Mouse (Mus musculus) midbrain, embryonic 15.5 days (tissue): ENCODE measurements at regions not wholly inside any gene's neighbourhood (a gene's known extent, or its start where the extent isn't known, plus 50 kb on each side); places are given as distances from the start of the nearest gene placed in this dataset.

Experiments used
- ATAC-seq: fragments of 200-750 bp; cut with Nextera tagmentation; replicated peaks from 2 replicates; pipeline ENCODE4 v1.8.0; 2017; ENCODE audit warnings: moderate TSS enrichment
- H3K27ac ChIP-seq: fragments of 300-500 bp; sonication (generic); 2 replicates; pipeline ENCODE4 v1.5.1; 2015; ENCODE audit warnings: mild to moderate bottlenecking, inconsistent platforms
- H3K27me3 ChIP-seq: fragments of 300-500 bp; sonication (generic); replicated peaks from 2 replicates; pipeline ENCODE4 v1.6.1; 2015; ENCODE audit warnings: inconsistent platforms
- H3K36me3 ChIP-seq: fragments of 300-500 bp; sonication (generic); replicated peaks from 2 replicates; pipeline ENCODE4 v1.6.1; 2015; ENCODE audit warnings: inconsistent platforms
- H3K4me1 ChIP-seq: fragments of 300-500 bp; sonication (generic); 2 replicates; pipeline ENCODE4 v1.6.1; 2015; ENCODE audit warnings: inconsistent platforms
- H3K4me2 ChIP-seq: fragments of 300-500 bp; sonication (generic); 2 replicates; pipeline ENCODE4 v1.6.1; 2015; ENCODE audit warnings: inconsistent platforms, mild to moderate bottlenecking, moderate library complexity
- H3K4me3 ChIP-seq: fragments of 300-500 bp; sonication (generic); 2 replicates; pipeline ENCODE4 v1.5.1; 2015; ENCODE audit warnings: mild to moderate bottlenecking, inconsistent platforms
- H3K9ac ChIP-seq: fragments of 300-500 bp; sonication (generic); 2 replicates; pipeline ENCODE4 v1.6.1; 2015; ENCODE audit warnings: mild to moderate bottlenecking, inconsistent platforms
- H3K9me3 ChIP-seq: fragments of 300-500 bp; sonication (generic); 2 replicates; pipeline ENCODE4 v1.6.1; 2016; ENCODE audit warnings: inconsistent platforms
- WGBS: fragments of 180-500 bp; shearing (Covaris S2); methylation state at CpG from one replicate; pipeline ENCODE4 v1.1.7; 2015; ENCODE audit warnings: mixed read lengths; 5-methylcytosine and 5-hydroxymethylcytosine counted together

DNA sequence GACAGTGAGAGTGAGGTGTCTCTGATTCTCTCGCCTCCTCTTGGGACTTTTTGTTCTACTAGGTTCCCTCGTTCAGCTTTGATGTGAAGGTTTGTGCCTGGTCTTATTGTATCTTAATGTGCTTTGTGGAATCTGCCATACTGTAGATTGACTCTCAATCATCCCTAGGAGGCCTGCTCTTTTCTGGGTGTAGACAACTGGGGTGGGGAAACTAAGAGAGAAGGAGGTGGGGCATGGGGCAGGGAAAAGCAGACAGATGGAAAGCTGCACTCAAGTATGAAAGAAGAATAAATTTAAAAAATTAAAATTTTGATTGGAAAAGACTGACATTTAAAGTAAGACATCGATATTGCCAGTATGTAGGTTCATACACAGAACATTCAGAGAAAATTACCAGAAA, 172.0 kb upstream of the Ctso start:
- Histone ChIP-seq H3K4me3 (no peak overlapping the region), H3K27me3 (no peaks in the 10 kb centered on the region), H3K4me1 (no peaks in the 10 kb centered on the region), H3K27ac (no peak overlapping the region), H3K36me3 (no peaks in the 10 kb centered on the region), H3K9ac (no peak overlapping the region), H3K9me3 (no peaks in the 10 kb centered on the region), H3K4me2 (no peak overlapping the region)
- no peak for ATAC-seq
- 82% methylated on average over 3 of the region's 3 CpGs for WGBS

DNA sequence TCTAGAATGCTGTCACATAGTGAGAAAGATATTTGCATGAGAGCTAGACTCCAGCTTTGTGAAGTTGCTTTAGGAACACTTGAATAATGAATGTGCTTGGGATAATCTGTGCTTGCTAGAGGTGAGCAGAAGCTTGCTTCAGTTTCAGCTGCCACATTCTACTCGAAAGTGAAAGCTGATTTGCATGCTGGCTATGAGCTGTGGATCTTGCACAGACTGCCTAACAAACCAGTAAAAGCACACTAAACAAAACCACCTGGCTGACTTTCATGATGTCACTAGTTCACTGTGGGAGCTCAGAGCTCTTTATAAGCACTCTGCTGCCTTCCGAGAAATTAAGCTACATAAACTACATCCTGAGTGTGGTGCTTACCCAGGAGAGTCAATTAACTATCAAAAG, 171.5 kb upstream of the Ctso start:
- no peak overlapping the region for H3K4me2 ChIP-seq
- no peak overlapping the region for H3K9ac ChIP-seq
- 40% methylated on average over 2 of the region's 2 CpGs for WGBS
- no peaks in the 10 kb centered on the region for H3K9me3 ChIP-seq
- no peak overlapping the region for H3K27ac ChIP-seq
- no peaks in the 10 kb centered on the region for H3K36me3 ChIP-seq
- H3K27me3 ChIP-seq, result no peaks in the 10 kb centered on the region
- H3K4me1 ChIP-seq, result no peaks in the 10 kb centered on the region
- no peak overlapping the region for H3K4me3 ChIP-seq
- ATAC-seq, result no peak

DNA sequence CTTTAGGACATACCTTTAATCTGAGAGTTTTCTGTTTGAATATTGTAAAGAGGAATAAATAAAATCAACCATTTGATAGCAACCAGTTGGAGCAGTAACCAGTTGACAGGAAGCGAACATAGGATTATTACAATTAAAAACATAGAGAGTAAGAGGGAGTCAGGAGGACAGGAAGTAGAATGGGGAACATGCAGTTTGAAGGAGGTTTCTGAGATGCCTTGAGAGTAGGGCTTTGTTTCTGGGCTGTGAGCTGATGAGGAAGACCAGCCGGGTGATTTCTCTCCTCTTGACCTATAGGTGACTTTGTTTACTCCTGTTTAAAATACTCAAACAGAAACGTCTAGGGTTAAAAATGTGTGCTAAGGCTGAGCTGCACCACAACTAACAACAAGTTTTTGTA, 160.6 kb upstream of the Ctso start:
- Histone ChIP-seq H3K4me2 (no peak overlapping the region), H3K27me3 (no peaks in the 10 kb centered on the region)
- WGBS, result 88% methylated on average over 3 of the region's 3 CpGs

DNA sequence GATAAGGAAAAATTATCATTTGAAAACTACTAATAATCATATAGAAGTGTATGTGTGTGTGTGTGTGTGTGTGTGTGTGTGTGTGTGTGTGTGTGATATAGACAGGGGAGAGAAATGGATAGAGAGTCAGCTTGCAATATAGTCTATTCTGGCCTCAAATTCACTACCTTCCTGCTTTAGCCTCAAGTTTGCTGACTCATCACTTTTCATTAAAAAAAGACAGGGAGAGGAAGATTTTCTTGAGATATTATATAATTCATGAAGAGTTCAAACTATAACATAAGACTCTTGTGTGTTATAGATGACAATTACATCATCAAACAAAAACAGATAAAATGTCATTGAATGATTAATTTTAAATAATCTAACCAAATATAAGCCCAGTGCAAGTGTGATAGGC, 159.4 kb upstream of the Ctso start:
- no peaks in the 10 kb centered on the region for H3K9me3 ChIP-seq
- no peak for ATAC-seq
- H3K27ac ChIP-seq, result no peak overlapping the region
- H3K27me3 ChIP-seq, result no peaks in the 10 kb centered on the region
- no peak overlapping the region for H3K4me2 ChIP-seq
- no peak overlapping the region for H3K9ac ChIP-seq
- no peak overlapping the region for H3K4me3 ChIP-seq
- no peaks in the 10 kb centered on the region for H3K4me1 ChIP-seq
- no peaks in the 10 kb centered on the region for H3K36me3 ChIP-seq

More for the DNA sequence above, 160.6 kb upstream of the Ctso start:
- no peak for ATAC-seq
- Histone ChIP-seq H3K27ac (no peak overlapping the region), H3K4me3 (no peak overlapping the region), H3K9me3 (no peaks in the 10 kb centered on the region), H3K9ac (no peak overlapping the region), H3K4me1 (no peaks in the 10 kb centered on the region), H3K36me3 (no peaks in the 10 kb centered on the region)

DNA sequence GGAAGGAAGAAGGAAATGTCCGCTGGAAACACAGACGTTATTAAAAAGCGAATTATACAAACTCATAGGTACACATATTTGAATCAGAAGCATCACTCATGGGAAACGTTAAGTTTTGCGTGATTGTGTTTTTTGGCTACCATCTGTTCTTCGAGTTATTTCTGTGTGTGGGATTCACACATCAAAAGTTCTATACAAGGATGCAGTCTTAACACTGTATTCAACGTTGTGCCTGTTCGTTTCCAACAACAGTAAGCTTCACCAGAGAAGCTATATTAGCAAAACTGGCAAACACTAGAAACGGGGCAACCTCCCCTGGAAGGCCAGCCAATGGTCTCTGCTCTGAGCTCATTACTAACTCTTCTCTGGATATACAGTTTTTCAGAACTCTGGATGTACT, 150.3 kb upstream of the Ctso start:
- 94% methylated on average over 9 of the region's 9 CpGs for whole genome bisulfite sequencing
- no peak overlapping the region for H3K9ac ChIP-seq
- H3K4me2 ChIP-seq, result no peak overlapping the region
- ATAC-seq, result no peak
- no peaks in the 10 kb centered on the region for H3K9me3 ChIP-seq
- peaks cover 7% of the 10 kb centered on the region for H3K4me1 ChIP-seq
- H3K36me3 ChIP-seq, result no peaks in the 10 kb centered on the region
- no peak overlapping the region for H3K4me3 ChIP-seq
- no peak overlapping the region for H3K27ac ChIP-seq
- H3K27me3 ChIP-seq, result no peaks in the 10 kb centered on the region

DNA sequence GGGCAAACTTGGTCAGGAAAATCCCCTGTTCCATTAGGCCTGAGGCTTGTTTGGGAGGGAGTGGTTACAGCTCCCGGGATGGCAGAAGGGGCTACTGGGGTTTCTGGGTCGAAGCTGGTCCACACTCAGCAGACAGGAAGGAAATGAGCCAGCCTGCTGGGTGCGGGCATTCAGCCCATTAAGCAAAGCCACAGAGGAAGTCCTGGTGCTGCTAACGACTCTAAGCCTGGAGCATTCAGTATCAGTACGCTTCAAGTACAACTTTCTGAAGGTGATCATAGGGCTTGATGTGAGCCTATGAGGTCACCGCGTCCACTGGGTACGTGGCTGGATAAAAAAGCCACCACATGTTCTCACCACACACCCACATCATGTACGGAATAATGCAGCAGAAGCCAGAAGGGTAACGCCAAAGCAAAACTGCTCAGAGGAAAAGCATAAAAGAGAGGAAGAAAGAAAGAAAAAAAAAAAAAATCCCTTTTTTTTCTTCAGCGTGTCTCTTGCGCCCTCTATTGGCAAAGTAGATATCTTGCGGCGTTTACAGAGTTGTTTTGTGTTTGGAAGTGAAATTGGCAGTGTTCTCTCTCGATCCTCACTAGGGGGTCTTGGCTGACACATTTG, 149.4 kb upstream of the Ctso start:
- no peaks in the 10 kb centered on the region for H3K27me3 ChIP-seq
- H3K4me3 ChIP-seq, result no peak overlapping the region
- no peaks in the 10 kb centered on the region for H3K36me3 ChIP-seq
- H3K4me1 ChIP-seq, result peaks cover 7% of the 10 kb centered on the region
- 0 out of 2 replicates have a peak overlapping the region, but pooled peaks have one; percentile 26 for H3K27ac ChIP-seq
- WGBS, result 28% methylated on average over 15 of the region's 15 CpGs
- H3K9me3 ChIP-seq, result no peaks in the 10 kb centered on the region
- ATAC-seq, result peak; percentile 87
- no peak overlapping the region for H3K9ac ChIP-seq
- H3K4me2 ChIP-seq, result peak overlapping the region; percentile 29

DNA sequence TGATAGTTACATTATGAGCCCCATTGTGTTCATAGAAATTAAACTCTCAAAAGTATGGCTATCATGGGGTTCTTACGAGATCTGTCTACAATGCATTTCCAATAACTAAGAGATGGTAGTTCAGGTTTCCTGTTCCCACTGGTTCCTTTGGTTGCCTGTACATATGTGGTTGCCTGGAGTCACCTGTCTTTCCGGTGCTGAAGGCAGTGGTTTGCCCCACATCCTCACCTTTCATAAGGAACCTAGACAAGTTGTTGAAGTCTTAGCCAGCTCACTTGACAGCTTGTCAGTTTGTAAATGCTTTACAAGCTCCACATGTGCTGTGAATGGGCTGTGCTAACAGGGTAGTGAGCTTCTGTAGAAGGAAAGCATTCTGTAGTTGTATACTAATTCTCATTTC, 143.5 kb upstream of the Ctso start:
- H3K4me3 ChIP-seq, result no peak overlapping the region
- H3K36me3 ChIP-seq, result no peaks in the 10 kb centered on the region
- no peaks in the 10 kb centered on the region for H3K9me3 ChIP-seq
- no peaks in the 10 kb centered on the region for H3K4me1 ChIP-seq
- no peak overlapping the region for H3K9ac ChIP-seq
- no peak overlapping the region for H3K27ac ChIP-seq
- no peak overlapping the region for H3K4me2 ChIP-seq
- ATAC-seq, result no peak
- H3K27me3 ChIP-seq, result no peaks in the 10 kb centered on the region
- 97% methylated on average over 2 of the region's 2 CpGs for WGBS

DNA sequence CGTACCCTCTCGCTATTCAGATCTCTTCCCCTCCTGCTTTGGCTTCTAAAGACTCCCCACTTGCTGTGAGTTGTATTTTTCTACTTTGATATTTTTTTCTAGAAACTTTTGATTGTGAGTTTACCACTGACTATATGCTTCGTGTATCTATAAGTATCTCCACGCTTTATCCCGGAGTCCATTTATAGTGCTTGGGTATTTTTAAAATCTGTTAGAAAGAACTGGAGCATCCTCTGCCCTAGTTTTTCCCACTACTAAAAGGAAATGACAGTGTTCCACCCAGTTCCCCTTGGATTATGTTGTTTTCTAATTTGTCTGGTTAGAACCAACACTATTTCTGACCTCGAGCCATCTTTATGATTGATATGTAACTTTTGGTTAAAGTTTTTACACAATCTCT, 142.7 kb upstream of the Ctso start:
- Histone ChIP-seq H3K27ac (no peak overlapping the region), H3K9me3 (no peaks in the 10 kb centered on the region), H3K27me3 (no peaks in the 10 kb centered on the region), H3K4me1 (no peaks in the 10 kb centered on the region), H3K36me3 (no peaks in the 10 kb centered on the region), H3K9ac (no peak overlapping the region), H3K4me3 (no peak overlapping the region), H3K4me2 (no peak overlapping the region)
- ATAC-seq, result no peak
- 91% methylated on average over 6 of the region's 6 CpGs for WGBS

DNA sequence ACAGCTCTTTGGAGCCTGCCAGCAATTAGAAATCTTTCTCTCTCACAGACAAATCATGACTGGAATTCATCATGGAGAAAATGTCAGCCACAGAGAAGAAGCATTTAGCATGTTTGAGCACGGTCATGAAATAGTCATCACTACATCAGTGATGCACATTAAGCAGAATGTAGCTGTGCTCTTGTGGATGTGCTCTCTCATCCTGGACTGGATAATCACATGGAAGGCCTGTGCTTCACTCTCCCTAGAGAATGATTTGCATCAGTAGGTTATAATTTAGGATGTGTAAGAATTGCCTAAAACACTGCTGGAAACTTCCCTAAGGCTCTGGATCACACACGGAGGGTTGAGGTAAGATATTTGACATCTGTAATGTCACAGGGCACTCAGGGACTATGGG, 130.3 kb upstream of the Ctso start:
- WGBS, result 61% methylated on average over 2 of the region's 2 CpGs
- peak; percentile 72 for ATAC-seq
- no peaks in the 10 kb centered on the region for H3K27me3 ChIP-seq
- no peak overlapping the region for H3K4me2 ChIP-seq
- H3K36me3 ChIP-seq, result no peaks in the 10 kb centered on the region
- H3K9ac ChIP-seq, result no peak overlapping the region
- no peak overlapping the region for H3K4me3 ChIP-seq
- H3K9me3 ChIP-seq, result no peaks in the 10 kb centered on the region
- no peak overlapping the region for H3K27ac ChIP-seq
- H3K4me1 ChIP-seq, result no peaks in the 10 kb centered on the region

DNA sequence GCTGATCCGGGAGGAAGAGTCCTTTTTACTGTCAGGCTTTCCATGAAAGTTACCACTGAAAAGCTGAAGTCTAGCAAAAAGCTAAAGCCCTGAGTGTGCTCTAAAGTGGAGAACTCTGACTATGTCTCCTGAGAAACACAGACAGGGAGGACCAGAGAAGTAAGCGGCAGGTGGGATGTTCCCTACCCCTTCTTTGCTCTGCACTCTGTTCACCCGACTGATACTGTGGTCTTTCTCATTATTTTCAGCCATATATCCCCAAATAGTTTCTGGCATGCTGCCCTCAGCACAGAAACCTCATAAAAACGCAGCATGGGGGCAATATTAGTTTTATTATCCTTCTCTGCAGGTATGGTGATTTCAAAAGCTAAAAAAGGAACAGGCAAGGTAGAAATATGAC, 126.7 kb upstream of the Ctso start:
- WGBS, result 74% methylated on average over 4 of the region's 4 CpGs
- ATAC-seq, result no peak

DNA sequence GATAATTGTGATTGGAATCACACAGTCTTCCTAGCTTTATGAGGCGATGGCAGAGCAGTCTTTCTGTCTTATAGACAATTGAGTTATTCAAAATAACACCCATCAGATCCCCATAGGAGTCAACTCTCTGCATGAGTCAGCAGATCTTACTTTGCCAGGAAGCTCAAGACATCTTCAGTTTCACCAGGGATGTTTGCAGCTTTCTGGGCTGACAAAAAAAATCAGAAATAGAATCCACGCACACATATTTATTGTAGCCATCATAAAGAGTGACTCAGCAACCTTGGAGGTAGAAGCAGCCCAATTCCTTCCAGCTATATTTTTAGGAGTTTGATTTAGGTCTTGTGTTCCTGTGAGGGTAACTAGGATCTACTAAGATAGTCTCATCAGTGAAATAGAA, 122.8 kb upstream of the Ctso start:
- H3K27me3 ChIP-seq, result no peaks in the 10 kb centered on the region
- no peak overlapping the region for H3K9ac ChIP-seq
- 81% methylated on average over 2 of the region's 2 CpGs for WGBS
- no peak overlapping the region for H3K4me3 ChIP-seq
- no peaks in the 10 kb centered on the region for H3K4me1 ChIP-seq
- H3K27ac ChIP-seq, result no peak overlapping the region
- no peaks in the 10 kb centered on the region for H3K9me3 ChIP-seq
- no peak for ATAC-seq
- H3K36me3 ChIP-seq, result no peaks in the 10 kb centered on the region
- no peak overlapping the region for H3K4me2 ChIP-seq

More for the DNA sequence above, 126.7 kb upstream of the Ctso start:
- Histone ChIP-seq H3K4me2 (no peak overlapping the region), H3K36me3 (no peaks in the 10 kb centered on the region), H3K4me3 (no peak overlapping the region), H3K4me1 (no peaks in the 10 kb centered on the region), H3K9me3 (no peaks in the 10 kb centered on the region), H3K9ac (no peak overlapping the region), H3K27ac (no peak overlapping the region), H3K27me3 (no peaks in the 10 kb centered on the region)

DNA sequence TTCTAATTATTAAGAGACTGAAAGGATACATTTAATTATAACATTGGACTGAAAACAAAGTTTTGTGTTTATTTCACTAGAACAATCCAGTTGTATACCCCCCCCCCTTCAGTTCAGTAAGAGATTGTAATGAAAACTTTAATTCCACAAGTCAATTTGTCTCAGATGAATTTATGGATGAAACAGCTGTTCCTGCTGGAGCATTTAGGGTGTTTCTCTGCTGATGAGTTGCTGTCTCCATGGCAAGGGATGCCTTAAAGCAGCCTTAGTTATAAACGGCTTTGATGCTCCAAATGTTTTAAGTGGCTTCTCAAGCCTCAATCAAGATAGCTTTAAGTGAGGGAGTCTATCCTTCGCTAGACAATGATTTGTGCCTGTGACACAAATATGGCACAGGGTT, 112.1 kb upstream of the Ctso start:
- no peaks in the 10 kb centered on the region for H3K9me3 ChIP-seq
- no peak for ATAC-seq
- no peak overlapping the region for H3K27ac ChIP-seq
- H3K4me3 ChIP-seq, result no peak overlapping the region
- WGBS, result 76% methylated on average over 2 of the region's 2 CpGs
- no peaks in the 10 kb centered on the region for H3K36me3 ChIP-seq
- no peaks in the 10 kb centered on the region for H3K27me3 ChIP-seq
- no peaks in the 10 kb centered on the region for H3K4me1 ChIP-seq
- no peak overlapping the region for H3K9ac ChIP-seq
- H3K4me2 ChIP-seq, result no peak overlapping the region

DNA sequence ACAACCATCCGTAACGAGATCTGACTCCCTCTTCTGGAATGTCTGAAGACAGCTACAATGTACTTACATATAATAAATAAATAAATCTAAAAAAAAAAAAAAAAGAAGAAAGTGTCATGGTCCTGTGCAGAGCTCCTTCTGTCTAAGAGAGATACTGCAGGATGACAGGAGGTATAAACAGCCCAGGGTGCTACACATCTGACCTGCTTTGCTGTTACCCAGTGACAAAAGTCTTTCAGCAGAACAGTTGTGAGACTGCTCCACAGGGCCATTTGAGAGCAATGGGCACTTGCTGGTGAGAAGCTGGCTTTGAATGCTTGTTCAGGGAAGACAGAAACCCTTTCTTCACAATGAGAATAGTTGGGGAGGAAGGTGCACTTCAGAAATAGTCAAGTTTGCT, 102.9 kb upstream of the Ctso start:
- H3K4me3 ChIP-seq, result no peak overlapping the region
- peak; percentile 69 for ATAC-seq

More for the DNA sequence above, 102.9 kb upstream of the Ctso start:
- Histone ChIP-seq H3K27me3 (no peaks in the 10 kb centered on the region), H3K27ac (peak overlapping the region; percentile 71), H3K9ac (no peak overlapping the region), H3K4me2 (no peak overlapping the region), H3K4me1 (peaks cover 5% of the 10 kb centered on the region; the same call in 1 of the 2 replicates), H3K36me3 (no peaks in the 10 kb centered on the region), H3K9me3 (no peaks in the 10 kb centered on the region)
- 60% methylated on average over 2 of the region's 2 CpGs for WGBS
